In the genomic region with DNA sequence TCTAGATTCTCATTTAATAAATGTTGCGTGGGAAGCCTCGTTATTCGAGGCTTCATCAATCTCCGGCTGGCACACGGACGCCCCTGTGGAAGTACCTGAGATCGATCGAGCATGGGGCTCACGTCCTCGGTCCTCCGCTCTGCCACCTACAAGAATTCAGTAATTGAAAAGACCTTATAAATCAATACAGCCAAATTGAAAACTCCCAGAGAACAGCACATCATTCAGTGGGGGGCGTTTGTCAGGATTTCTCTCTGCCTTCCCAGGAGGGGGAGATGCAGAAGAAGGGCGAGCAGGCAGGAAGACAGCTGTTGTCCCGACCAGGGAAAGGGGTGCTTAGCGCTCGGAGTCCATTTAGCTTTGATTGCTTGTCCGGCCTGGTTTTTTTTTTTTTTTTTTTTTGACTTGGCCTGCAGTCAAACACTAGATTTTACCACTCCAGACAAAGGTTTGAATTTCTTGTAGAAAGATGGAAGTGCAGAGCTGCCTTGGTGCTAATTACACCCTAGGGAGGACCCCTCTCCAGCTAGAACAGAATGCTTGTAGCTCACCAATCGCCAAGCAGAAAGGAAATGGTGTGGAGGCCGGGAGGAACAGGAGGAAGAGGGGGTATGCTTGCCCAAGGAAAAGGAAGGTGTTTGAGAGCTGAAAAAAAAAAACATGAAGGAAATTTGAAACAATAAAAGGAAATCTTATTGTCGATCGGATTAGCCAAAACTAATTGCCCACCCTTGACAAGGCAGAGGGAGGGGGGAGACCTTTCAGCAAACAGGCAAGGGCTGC, we compare ENCODE assay signal across 11 mouse cellular contexts. TPM values are rescaled to one million over a fixed set of nuclear protein-coding genes. Genes with fewer than 3 reads are reported as not detected.
DNase-seq lines count a peak whose midpoint lies in the region; ATAC-seq lines count a peak whose summit lies in the region.
"Had no signal": no experiment of that assay in that cellular context is flagged by ENCODE, and none has a peak within 500 bp of the region (broad histone marks: within the 10 kb centered on the region; RNA-seq: fewer than 3 reads in every experiment).

No protein-coding gene starts in this region.

- H3K9ac ChIP-seq in forebrain, embryonic 13.5 days = peak overlapping the region; percentile 34; the same call in 1 of the 2 replicates
- H3K9ac ChIP-seq in hindbrain, embryonic 12.5 days = no peak overlapping the region

- no peaks in the 10 kb centered on the region for H3K9me3 ChIP-seq in forebrain, embryonic 13.5 days (replicated peaks)
- no peaks in the 10 kb centered on the region for H3K9me3 ChIP-seq in hindbrain, embryonic 12.5 days (replicated peaks)

- no peak for ATAC-seq in forebrain, embryonic 13.5 days
- ATAC-seq in hindbrain, embryonic 12.5 days (ENCODE audit: low FRiP score) = peak; percentile 61

- H3K4me3 ChIP-seq in forebrain, embryonic 13.5 days = no peak overlapping the region
- no peak overlapping the region for H3K4me3 ChIP-seq in hindbrain, embryonic 12.5 days

- no peak overlapping the region for H3K4me2 ChIP-seq in forebrain, embryonic 13.5 days
- no peak overlapping the region for H3K4me2 ChIP-seq in hindbrain, embryonic 12.5 days (replicated peaks)
- H3K4me2 ChIP-seq: liver, embryonic 11.5 days had no signal

- H3K4me1 ChIP-seq in forebrain, embryonic 13.5 days = peaks cover 16% of the 10 kb centered on the region; the same call in 1 of the 2 replicates
- peaks cover 14% of the 10 kb centered on the region for H3K4me1 ChIP-seq in hindbrain, embryonic 12.5 days

- WGBS in forebrain, embryonic 13.5 days = 41% methylated on average over 21 of the region's 21 CpGs
- 52% methylated on average over 21 of the region's 21 CpGs for WGBS in hindbrain, embryonic 12.5 days

- peak; percentile 31 for DNase-seq in heart, adult 8-10 months (ENCODE audit: low spot score)
- DNase-seq in heart, postnatal 36 days = no peak
- DNase-seq in kidney, postnatal 36 days = peak; percentile 30 to 39
- no peak for DNase-seq in retina, embryonic 14.5 days (ENCODE audit: low spot score)
- DNase-seq in embryo, embryonic 9.5 days (ENCODE audit: extremely low spot score) = no peak
- no peak for DNase-seq in thymus, postnatal 14 days

- H3K27me3 ChIP-seq in forebrain, embryonic 13.5 days = 0 out of 2 replicates have a peak, but pooled peaks cover 5% of the 10 kb centered on the region
- H3K27me3 ChIP-seq in hindbrain, embryonic 12.5 days = no peaks in the 10 kb centered on the region

- H3K36me3 ChIP-seq in forebrain, embryonic 13.5 days (ENCODE audit: poor library complexity, severe bottlenecking) = no peaks in the 10 kb centered on the region
- no peaks in the 10 kb centered on the region for H3K36me3 ChIP-seq in hindbrain, embryonic 12.5 days

- intact Hi-C loops in heart, postnatal 36 days (cut with DNase I) = no loop called here

- H3K27ac ChIP-seq in forebrain, embryonic 13.5 days = peak overlapping the region; percentile 62
- H3K27ac ChIP-seq in hindbrain, embryonic 12.5 days = peak overlapping the region; percentile 68

RNA-seq across cellular contexts. Expression of gene 1700069L16Rik, which starts 20.6 kb away (rescaled TPM):
- not detected for total RNA-seq in heart, adult 8-10 months (2022)
- total RNA-seq in heart, postnatal 36 days (2021) = not detected
- polyA plus RNA-seq in forebrain, embryonic 13.5 days (2015; fragmentation: Nextera tagmentation; extraction: Ambion mirVana) = not detected in 2 replicates
- not detected in 2 replicates for polyA plus RNA-seq in hindbrain, embryonic 12.5 days (2016; fragmentation: Nextera tagmentation; extraction: Ambion mirVana)
- total RNA-seq: layer of hippocampus, postnatal 10 days had no signal
- polyA plus RNA-seq: heart, embryonic 14.5 days; liver, embryonic 11.5 days had no signal

RNA-seq across cellular contexts. Expression of gene Ficd, which starts 31.6 kb away (rescaled TPM):
- 10 to 100 TPM; 10.2 to 11.6 (median 10.8) TPM for total RNA-seq in heart, adult 8-10 months (2022)
- total RNA-seq in heart, postnatal 36 days (2021) = 1 to 10 TPM; 7.2 to 8.1 TPM
- 5.6 and 5.8 TPM in 2 replicates for polyA plus RNA-seq in forebrain, embryonic 13.5 days (2015; fragmentation: Nextera tagmentation; extraction: Ambion mirVana)
- 7.6 and 7.8 TPM in 2 replicates for polyA plus RNA-seq in hindbrain, embryonic 12.5 days (2016; fragmentation: Nextera tagmentation; extraction: Ambion mirVana)

RNA-seq across cellular contexts. Expression of gene Cmklr1, which starts 53.8 kb away (rescaled TPM):
- 10 to 100 TPM; 14.8 to 30.1 (median 17.9) TPM for total RNA-seq in heart, adult 8-10 months (2022)
- 10 to 100 TPM; 23.7 to 35.7 TPM for total RNA-seq in heart, postnatal 36 days (2021)
- polyA plus RNA-seq in forebrain, embryonic 13.5 days (2015; fragmentation: Nextera tagmentation; extraction: Ambion mirVana) = 1.1 and 1.3 TPM in 2 replicates
- polyA plus RNA-seq in hindbrain, embryonic 12.5 days (2016; fragmentation: Nextera tagmentation; extraction: Ambion mirVana) = 2.0 and 2.1 TPM in 2 replicates

Comparison
In these comparisons a context has a peak if more than half of its experiments do, and no peak if none do; other contexts are left out.
1. DNase-seq: peak in heart, adult 8-10 months (single experiment) and kidney, postnatal 36 days (2 of 2); none in heart, postnatal 36 days (0 of 2), retina, embryonic 14.5 days (single experiment), embryo, embryonic 9.5 days (single experiment) and thymus, postnatal 14 days (single experiment).